In genomic region chr2:164402906-164403305, GRCm38 (mm10) we compare ENCODE assay signal across 9 mouse cellular contexts. TPM values are rescaled to one million over a fixed set of nuclear protein-coding genes. Genes with fewer than 3 reads are reported as not detected.
A peak's percentile ranks its signal among the peaks of the same experiment; 100 is the strongest.
DNase-seq lines count a peak whose midpoint lies in the region; ATAC-seq lines count a peak whose summit lies in the region.
"Had no signal": no experiment of that assay in that cellular context is flagged by ENCODE, and none has a peak within 500 bp of the region (broad histone marks: within the 10 kb centered on the region; RNA-seq: fewer than 3 reads in every experiment).

TSS of gene Rbpjl (plus strand) at chr2:164403141.

- 0 out of 2 replicates have a peak, but pooled peaks cover 2% of the 10 kb centered on the region for H3K9me3 ChIP-seq in embryonic facial prominence, embryonic 13.5 days
- H3K9me3 ChIP-seq in heart, embryonic 14.5 days (ENCODE audit: control insufficient read depth, low read length): no peaks in the 10 kb centered on the region
- H3K9me3 ChIP-seq in liver, embryonic 13.5 days (replicated peaks): peaks cover 3% of the 10 kb centered on the region; the same call in 1 of the 2 replicates

- peak within 1 kb of the TSS; percentile 65 for H3K4me2 ChIP-seq in embryonic facial prominence, embryonic 13.5 days
- H3K4me2 ChIP-seq in heart, embryonic 14.5 days (ENCODE audit: low read length): peak within 1 kb of the TSS; percentile 73
- H3K4me2 ChIP-seq in liver, embryonic 13.5 days: no peak within 1 kb of the TSS

- peak; percentile 81 for DNase-seq in CD4-positive, CD25-positive, alpha-beta regulatory T cell, adult 2 months (ENCODE audit: low read depth, low spot score)
- peak; percentile 54 to 63 for DNase-seq in adrenal gland, postnatal 4 days (ENCODE audit: low spot score in 2 of 2)
- DNase-seq in kidney, postnatal 10 days: peak; percentile 90
- peak; percentile 17 for DNase-seq in liver, embryonic 13.5 days
- DNase-seq in thymus, adult 18-20 months: peak; percentile 23 to 32

- peaks cover 92% of the 10 kb centered on the region for H3K27me3 ChIP-seq in embryonic facial prominence, embryonic 13.5 days
- peaks cover 93% of the 10 kb centered on the region for H3K27me3 ChIP-seq in heart, embryonic 14.5 days (ENCODE audit: control insufficient read depth, insufficient read depth, low read length)
- H3K27me3 ChIP-seq in liver, embryonic 13.5 days: peaks cover 92% of the 10 kb centered on the region

- 3% methylated on average over 17 of the region's 17 CpGs for WGBS in embryonic facial prominence, embryonic 13.5 days
- 5% methylated on average over 17 of the region's 17 CpGs for WGBS in heart, embryonic 14.5 days
- 8% methylated on average over 17 of the region's 17 CpGs for WGBS in liver, embryonic 13.5 days (ENCODE audit: insufficient replicate concordance)

- H3K4me3 ChIP-seq in embryonic facial prominence, embryonic 13.5 days: peak within 1 kb of the TSS; percentile 44
- peak within 1 kb of the TSS in 1 of 2 experiments; percentile 41; a peak in 1 of 4 replicates for H3K4me3 ChIP-seq in heart, embryonic 14.5 days (ENCODE audit: control insufficient read depth in 1 of 2, insufficient read depth in 1 of 2, low read depth in 1 of 2, low read length in 2 of 2)
- no peak within 1 kb of the TSS for H3K4me3 ChIP-seq in liver, embryonic 13.5 days (replicated peaks)
- H3K4me3 ChIP-seq: erythroblast, embryonic 14.5 days had no signal

- H3K27ac ChIP-seq in embryonic facial prominence, embryonic 13.5 days: peak within 1 kb of the TSS; percentile 76
- no peak within 1 kb of the TSS for H3K27ac ChIP-seq in heart, embryonic 14.5 days (replicated peaks in 1 of 2; ENCODE audit: control insufficient read depth in 1 of 2, insufficient read depth in 1 of 2, low read depth in 2 of 2, low read length in 2 of 2)
- no peak within 1 kb of the TSS for H3K27ac ChIP-seq in liver, embryonic 13.5 days

- ATAC-seq in embryonic facial prominence, embryonic 13.5 days (ENCODE audit: insufficient number of reproducible peaks, insufficient read depth, low FRiP score, low TSS enrichment, low read depth): peak; percentile 20; the same call in 1 of the 2 replicates
- no peak for ATAC-seq in heart, embryonic 14.5 days (ENCODE audit: insufficient number of reproducible peaks, insufficient read depth, low FRiP score, low read depth)
- peak; percentile 36; the same call in 1 of the 2 replicates for ATAC-seq in liver, embryonic 13.5 days (ENCODE audit: low read depth)
- peak; percentile 69 for ATAC-seq in neutrophil, adult 5-6 weeks (ENCODE audit: extremely low read depth, insufficient number of reproducible peaks, low FRiP score, poor library complexity, severe bottlenecking)

- H3K9ac ChIP-seq in embryonic facial prominence, embryonic 13.5 days: peak within 1 kb of the TSS; percentile 67
- 0 out of 2 replicates have a peak within 1 kb of the TSS, but pooled peaks have one; percentile 49 for H3K9ac ChIP-seq in heart, embryonic 14.5 days (ENCODE audit: low read length)
- no peak within 1 kb of the TSS for H3K9ac ChIP-seq in liver, embryonic 13.5 days

- no peaks in the 10 kb centered on the region for H3K36me3 ChIP-seq in embryonic facial prominence, embryonic 13.5 days
- no peaks in the 10 kb centered on the region for H3K36me3 ChIP-seq in heart, embryonic 14.5 days (ENCODE audit: control insufficient read depth, insufficient read depth, low read length)
- H3K36me3 ChIP-seq in liver, embryonic 13.5 days: no peaks in the 10 kb centered on the region

- H3K4me1 ChIP-seq in embryonic facial prominence, embryonic 13.5 days: peaks cover 43% of the 10 kb centered on the region
- peaks cover 10 to 22% of the 10 kb centered on the region in 2 experiments; a peak in 3 of 4 replicates for H3K4me1 ChIP-seq in heart, embryonic 14.5 days (ENCODE audit: control insufficient read depth in 2 of 2, insufficient read depth in 2 of 2, low read length in 2 of 2)
- no peaks in the 10 kb centered on the region; the same call in 1 of the 2 replicates for H3K4me1 ChIP-seq in liver, embryonic 13.5 days (replicated peaks)

RNA-seq across cellular contexts. Expression of gene Rbpjl, which starts in this region (rescaled TPM):
- total RNA-seq in adrenal gland, postnatal 4 days (2021): 10 to 100 TPM in 1 of 2 experiments, under 1 TPM in 1; 0.14 to 14.6 TPM
- polyA plus RNA-seq in embryonic facial prominence, embryonic 13.5 days (2015; fragmentation: Nextera tagmentation; extraction: Ambion mirVana): 0.59 and 1.0 TPM in 2 replicates
- polyA plus RNA-seq in heart, embryonic 14.5 days (2014; fragmentation: Nextera tagmentation; extraction: Ambion mirVana): 0.05 and 0.08 TPM in 2 replicates
- polyA plus RNA-seq in liver, embryonic 13.5 days (2015; fragmentation: Nextera tagmentation; extraction: Ambion mirVana): 0.02 TPM in 2 replicates
- 0.37 and 0.47 TPM in 2 replicates for total RNA-seq in neutrophil, adult 5-6 weeks (2017)
- polyA plus RNA-seq: erythroblast, embryonic 14.5 days had no signal

Comparison
In these comparisons a context has a peak if more than half of its experiments do, and no peak if none do; other contexts are left out.
1. Peak in DNase-seq and ATAC-seq in liver, embryonic 13.5 days; RNA of the gene not detected or under 1 TPM.
2. Peak in ATAC-seq in neutrophil, adult 5-6 weeks; RNA of the gene not detected or under 1 TPM.
3. DNase-seq: peak in every context shown above with its lines; median percentile 90 in kidney, postnatal 10 days; 81 in CD4-positive, CD25-positive, alpha-beta regulatory T cell, adult 2 months; 58 in adrenal gland, postnatal 4 days; 28 in thymus, adult 18-20 months; 17 in liver, embryonic 13.5 days.